Mouse (Mus musculus) ES-Bruce4 (cell line): ENCODE data around the gene Epha6. TPM values are rescaled to one million over a fixed set of nuclear protein-coding genes. Genes with fewer than 3 reads are reported as not detected.

Experiments used
- H3K27ac ChIP-seq: 2 replicates; pipeline ENCODE4 v1.5.1; 2012; ENCODE audit warnings: low read length, inconsistent platforms; ENCODE audit not compliant: insufficient read depth
- H3K27me3 ChIP-seq: 2 replicates; pipeline ENCODE4 v1.6.1; 2012; ENCODE audit warnings: mild to moderate bottlenecking, low read length, inconsistent platforms; ENCODE audit not compliant: control insufficient read depth, poor library complexity, insufficient read depth, severe bottlenecking
- H3K36me3 ChIP-seq: 2 replicates; pipeline ENCODE4 v1.6.1; 2012; ENCODE audit warnings: inconsistent platforms, mild to moderate bottlenecking, low read length, moderate library complexity; ENCODE audit not compliant: control insufficient read depth, poor library complexity, insufficient read depth, severe bottlenecking
- H3K4me1 ChIP-seq: one replicate; pipeline ENCODE4 v1.8.1; 2011; ENCODE audit warnings: low read length; ENCODE audit not compliant: control insufficient read depth, insufficient read depth
- H3K4me3 ChIP-seq: 2 replicates; pipeline ENCODE4 v1.5.1; 2011; ENCODE audit warnings: low read depth, mild to moderate bottlenecking, low read length
- H3K9ac ChIP-seq: 2 replicates; pipeline ENCODE4 v1.6.1; 2012; ENCODE audit warnings: low read depth, mild to moderate bottlenecking, inconsistent platforms; ENCODE audit not compliant: poor library complexity, severe bottlenecking
- H3K9me3 ChIP-seq: replicated peaks from 2 replicates; pipeline ENCODE4 v1.6.1; 2012; ENCODE audit warnings: mild to moderate bottlenecking, low read length, inconsistent platforms; ENCODE audit not compliant: control insufficient read depth, poor library complexity, insufficient read depth, severe bottlenecking
- CTCF ChIP-seq: IDR thresholded peaks from one replicate; pipeline ENCODE4 v1.8.1; 2011; ENCODE audit warnings: low read depth, low read length
- EP300 ChIP-seq: IDR thresholded peaks from 2 replicates; pipeline ENCODE4 v1.6.1; 2011; ENCODE audit warnings: low read depth, low read length; ENCODE audit not compliant: insufficient read depth
- POLR2A ChIP-seq: IDR thresholded peaks from one replicate; pipeline ENCODE4 v1.8.1; 2011; ENCODE audit warnings: low read length; ENCODE audit not compliant: insufficient read depth
- polyA plus RNA-seq: library from polyadenylated mRNA; stranded (reverse); fragments of >200 nt; gene quantifications from 2 replicates; pipeline ENCODE4 v1.2.4, GENCODE M21; 2011; ENCODE audit warnings: low read depth; ENCODE audit not compliant: missing spikeins, insufficient read depth, insufficient read length

The Epha6 gene
- polyA plus RNA-seq, 1 experiment, result not detected

DNA sequence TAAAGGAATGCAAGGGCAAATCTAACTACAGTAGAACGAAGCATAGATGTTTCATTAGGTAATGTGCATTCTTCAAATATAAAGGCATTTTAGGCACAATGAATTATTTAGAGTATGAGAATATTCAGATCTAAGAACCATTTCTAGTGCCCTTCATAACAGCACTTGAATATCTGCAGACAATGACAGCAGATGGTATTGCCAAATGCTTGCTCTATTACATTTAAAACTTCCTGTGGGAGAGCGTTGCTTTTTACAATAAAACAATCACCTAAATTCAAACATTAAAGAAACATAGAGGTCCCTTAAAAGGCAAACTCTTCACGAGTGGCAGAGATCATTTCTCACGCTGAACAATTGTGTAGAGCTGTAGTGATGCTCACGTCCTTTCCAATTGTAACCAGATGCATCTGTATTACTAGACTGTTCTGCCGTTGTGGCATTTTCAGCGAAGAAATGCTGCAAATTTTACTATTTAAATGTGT is 347.1 kb downstream of the Epha6 start:
- no peak for TF ChIP-seq POLR2A
- TF ChIP-seq CTCF, result no peak
- no peak for TF ChIP-seq EP300
- no peaks in the 10 kb centered on the region for H3K36me3 ChIP-seq
- H3K4me3 ChIP-seq, result no peak overlapping the region

GRCm38 (mm10) chr16:60257623-60258022 is 347.7 kb downstream of the Epha6 start:
- Histone ChIP-seq H3K9me3 (no peaks in the 10 kb centered on the region), H3K27me3 (no peaks in the 10 kb centered on the region; the same call in 1 of the 2 replicates), H3K27ac (no peak overlapping the region), H3K36me3 (no peaks in the 10 kb centered on the region), H3K4me3 (no peak overlapping the region), H3K9ac (no peak overlapping the region), H3K4me1 (no peaks in the 10 kb centered on the region)
- TF ChIP-seq EP300 (no peak), CTCF (no peak), POLR2A (no peak)

More for the DNA sequence above, 347.1 kb downstream of the Epha6 start:
- Histone ChIP-seq H3K4me1 (no peaks in the 10 kb centered on the region), H3K27ac (no peak overlapping the region), H3K9me3 (no peaks in the 10 kb centered on the region), H3K27me3 (no peaks in the 10 kb centered on the region; the same call in 1 of the 2 replicates), H3K9ac (no peak overlapping the region)

GRCm38 (mm10) chr16:60257044-60257443 is 348.3 kb downstream of the Epha6 start:
- H3K9me3 ChIP-seq, result no peaks in the 10 kb centered on the region
- H3K9ac ChIP-seq, result no peak overlapping the region
- TF ChIP-seq POLR2A (no peak), CTCF (no peak), EP300 (no peak)
- no peaks in the 10 kb centered on the region; the same call in 1 of the 2 replicates for H3K27me3 ChIP-seq
- H3K27ac ChIP-seq, result no peak overlapping the region
- H3K36me3 ChIP-seq, result no peaks in the 10 kb centered on the region
- no peaks in the 10 kb centered on the region for H3K4me1 ChIP-seq
- H3K4me3 ChIP-seq, result no peak overlapping the region

DNA sequence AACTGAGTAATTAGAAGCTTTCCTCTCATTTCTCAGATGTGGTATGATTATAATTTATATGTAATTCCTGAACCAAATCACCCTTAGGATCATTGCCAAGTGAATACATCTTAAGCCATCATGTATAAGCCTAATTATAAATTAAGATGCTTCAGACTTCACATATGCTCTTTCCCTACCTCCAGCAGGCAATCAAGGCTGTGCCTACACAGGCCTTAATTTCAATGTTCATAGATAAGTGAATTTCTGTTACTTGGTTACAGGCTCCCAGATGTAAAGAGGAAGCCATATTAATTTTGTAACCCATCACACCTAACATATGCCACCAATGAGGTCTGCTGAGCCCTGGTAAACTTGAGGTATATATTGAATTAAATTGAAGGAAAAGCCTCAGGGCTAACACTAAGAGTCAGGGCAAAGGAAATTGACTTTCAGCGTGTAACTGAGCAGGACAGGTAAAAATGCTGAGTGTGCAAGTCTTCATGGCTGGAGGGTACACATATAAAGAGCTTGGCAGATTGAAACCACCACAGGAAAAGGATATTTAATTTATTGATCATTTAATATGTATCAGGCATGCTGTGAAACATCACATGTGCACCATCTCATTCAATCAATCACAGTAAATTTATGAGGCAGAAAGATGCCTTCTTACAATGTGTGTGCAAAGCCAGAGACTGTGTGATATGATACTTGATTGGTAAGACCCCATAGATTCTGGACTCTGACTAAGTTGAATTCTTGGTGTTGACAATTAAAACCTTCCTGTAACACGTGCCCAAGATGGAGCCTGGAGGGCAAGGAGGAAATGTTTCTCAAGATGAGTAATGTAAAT is 365.8 kb downstream of the Epha6 start:
- Histone ChIP-seq H3K36me3 (no peaks in the 10 kb centered on the region), H3K27ac (no peak overlapping the region), H3K27me3 (no peaks in the 10 kb centered on the region), H3K4me3 (no peak overlapping the region), H3K4me1 (no peaks in the 10 kb centered on the region), H3K9me3 (no peaks in the 10 kb centered on the region), H3K9ac (no peak overlapping the region)
- TF ChIP-seq EP300 (no peak), POLR2A (no peak)

DNA sequence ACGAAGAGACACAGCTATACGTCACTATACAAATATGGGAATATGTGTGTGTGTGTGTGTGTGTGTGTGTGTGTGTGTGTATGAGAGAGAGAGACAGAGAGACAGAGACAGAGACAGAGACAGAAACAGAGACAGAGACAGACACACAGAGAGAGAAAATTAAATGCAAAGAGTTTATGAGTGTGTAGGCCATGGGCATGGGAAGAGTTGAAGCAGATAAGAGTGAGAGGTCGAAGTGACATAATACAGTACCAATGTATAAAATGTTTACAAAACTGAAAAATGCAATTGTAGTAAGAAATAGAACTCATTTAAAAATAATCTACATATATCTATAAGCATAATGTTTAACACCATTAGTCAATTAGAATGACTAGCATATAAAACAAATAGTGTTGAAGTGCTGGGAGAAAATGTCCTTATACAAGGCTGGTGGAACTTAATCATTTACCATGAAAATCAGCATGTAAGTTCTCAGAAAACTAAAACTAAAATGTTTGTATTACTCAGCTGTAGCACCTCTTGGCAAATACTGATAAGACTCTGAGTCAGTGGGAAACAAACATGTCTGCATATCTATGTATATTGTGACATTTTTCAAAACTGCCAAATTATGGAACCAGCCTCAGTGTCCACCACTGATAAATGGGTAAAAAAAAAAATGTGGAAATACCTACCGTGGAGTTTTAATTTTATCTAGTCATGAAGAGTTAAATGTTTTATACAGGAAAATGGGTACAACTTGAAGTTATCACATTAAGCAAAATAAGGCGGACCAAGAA is 371.2 kb downstream of the Epha6 start:
- Histone ChIP-seq H3K27me3 (no peaks in the 10 kb centered on the region), H3K9ac (no peak overlapping the region), H3K9me3 (no peaks in the 10 kb centered on the region), H3K27ac (no peak overlapping the region), H3K4me3 (no peak overlapping the region), H3K36me3 (no peaks in the 10 kb centered on the region), H3K4me1 (no peaks in the 10 kb centered on the region)
- TF ChIP-seq CTCF (no peak), EP300 (no peak), POLR2A (no peak)
